Mouse (Mus musculus) intestine, embryonic 16.5 days (tissue): ENCODE data around the gene Atf7. TPM values are rescaled to one million over a fixed set of nuclear protein-coding genes. Genes with fewer than 3 reads are reported as not detected.

ENCODE experiments used
- ATAC-seq: fragments of 200-750 bp; cut with Nextera tagmentation; 2 replicates; pipeline ENCODE4 v1.8.0; 2017; ENCODE audit warnings: moderate TSS enrichment, moderate library complexity
- H3K27ac ChIP-seq: fragments of 300-500 bp; sonication (generic); 2 replicates; pipeline ENCODE4 v1.5.1; 2014; ENCODE audit warnings: mild to moderate bottlenecking, low read length
- H3K27me3 ChIP-seq: fragments of 300-500 bp; sonication (generic); replicated peaks from 2 replicates; pipeline ENCODE4 v1.6.1; 2014; ENCODE audit warnings: low read length, control low read depth, mixed read lengths; ENCODE audit not compliant: control insufficient read depth, insufficient read depth
- H3K36me3 ChIP-seq: fragments of 300-500 bp; sonication (generic); 2 replicates; pipeline ENCODE4 v1.6.1; 2014; ENCODE audit warnings: low read length, control low read depth; ENCODE audit not compliant: control insufficient read depth, insufficient read depth
- H3K4me1 ChIP-seq: fragments of 300-500 bp; sonication (generic); 2 replicates; pipeline ENCODE4 v1.6.1; 2014; ENCODE audit warnings: low read length, control low read depth, mixed read lengths; ENCODE audit not compliant: control insufficient read depth, insufficient read depth
- H3K4me2 ChIP-seq: fragments of 300-500 bp; sonication (generic); 2 replicates; pipeline ENCODE4 v1.6.1; 2014; ENCODE audit warnings: low read depth, low read length, control low read depth
- H3K4me3 ChIP-seq: fragments of 300-500 bp; sonication (generic); 2 replicates; pipeline ENCODE4 v1.5.1; 2014; ENCODE audit warnings: mild to moderate bottlenecking, low read length
- H3K9ac ChIP-seq: fragments of 300-500 bp; sonication (generic); 2 replicates; pipeline ENCODE4 v1.6.1; 2014; ENCODE audit warnings: low read depth, low read length
- H3K9me3 ChIP-seq: fragments of 300-500 bp; sonication (generic); 2 replicates; pipeline ENCODE4 v1.6.1; 2016; ENCODE audit warnings: low read length, control low read depth; ENCODE audit not compliant: control insufficient read depth
- WGBS: fragments of 180-500 bp; shearing (Covaris S2); extraction: QIAGEN DNeasy Blood & Tissue Kit; methylation state at CpG from one replicate; pipeline ENCODE4 v1.1.7; 2014; 5-methylcytosine and 5-hydroxymethylcytosine counted together
- polyA plus RNA-seq: library from polyadenylated mRNA; unstranded; fragments of >200 nt; fragmentation: Nextera tagmentation; extraction: Ambion mirVana; gene quantifications from 2 replicates; pipeline ENCODE4 v1.2.1, GENCODE M21; 2015

Gene Atf7
- polyA plus RNA-seq, 1 experiment from 2014 or later, result 21.9 TPM

- Histone ChIP-seq H3K4me3 (no peak overlapping the region), H3K9ac (no peak overlapping the region), H3K27ac (no peak overlapping the region), H3K4me1 (peaks cover 19% of the 10 kb centered on the region), H3K4me2 (no peak overlapping the region), H3K9me3 (no peaks in the 10 kb centered on the region), H3K27me3 (no peaks in the 10 kb centered on the region), H3K36me3 (peaks cover 7% of the 10 kb centered on the region; the same call in 1 of the 2 replicates)
- no peak for ATAC-seq
- 84% methylated on average over 3 of the region's 3 CpGs for WGBS
Measured at GRCm38 (mm10) chr15:102508336-102508735, 116.9 kb downstream of the Atf7 start.

- Histone ChIP-seq H3K4me3 (no peak overlapping the region), H3K9me3 (no peaks in the 10 kb centered on the region), H3K4me2 (no peak overlapping the region), H3K27me3 (no peaks in the 10 kb centered on the region), H3K9ac (no peak overlapping the region), H3K27ac (no peak overlapping the region), H3K4me1 (peaks cover 19% of the 10 kb centered on the region), H3K36me3 (peaks cover 7% of the 10 kb centered on the region; the same call in 1 of the 2 replicates)
- no peak for ATAC-seq
Measured at GRCm38 (mm10) chr15:102507561-102507960, 117.7 kb downstream of the Atf7 start.

GRCm38 (mm10) chr15:102506864-102507263 lies 118.4 kb downstream of the Atf7 start:
- H3K9me3 ChIP-seq, result no peaks in the 10 kb centered on the region
- no peak overlapping the region for H3K27ac ChIP-seq
- peaks cover 13% of the 10 kb centered on the region for H3K4me1 ChIP-seq
- H3K9ac ChIP-seq, result no peak overlapping the region
- no peak overlapping the region for H3K4me2 ChIP-seq
- 87% methylated on average over 1 of the region's 1 CpGs for WGBS
- no peak for ATAC-seq
- H3K4me3 ChIP-seq, result no peak overlapping the region
- H3K27me3 ChIP-seq, result no peaks in the 10 kb centered on the region
- H3K36me3 ChIP-seq, result peaks cover 7% of the 10 kb centered on the region; the same call in 1 of the 2 replicates

- Histone ChIP-seq H3K4me3 (no peak overlapping the region), H3K27ac (peak overlapping the region; percentile 30; the same call in 1 of the 2 replicates), H3K4me1 (peaks cover 13% of the 10 kb centered on the region), H3K4me2 (no peak overlapping the region), H3K27me3 (no peaks in the 10 kb centered on the region), H3K9me3 (no peaks in the 10 kb centered on the region), H3K36me3 (peaks cover 11% of the 10 kb centered on the region), H3K9ac (no peak overlapping the region)
- 19% methylated on average over 2 of the region's 2 CpGs for WGBS
- ATAC-seq, result no peak
Measured at GRCm38 (mm10) chr15:102506464-102506830, 118.8 kb downstream of the Atf7 start.

GRCm38 (mm10) chr15:102505770-102506463 lies 119.3 kb downstream of the Atf7 start:
- Histone ChIP-seq H3K27ac (peak overlapping the region; percentile 30; the same call in 1 of the 2 replicates), H3K4me2 (no peak overlapping the region), H3K4me1 (peaks cover 14% of the 10 kb centered on the region), H3K9me3 (no peaks in the 10 kb centered on the region), H3K4me3 (no peak overlapping the region), H3K9ac (no peak overlapping the region), H3K36me3 (peaks cover 16% of the 10 kb centered on the region), H3K27me3 (no peaks in the 10 kb centered on the region)
- WGBS, result 85% methylated on average over 9 of the region's 9 CpGs
- ATAC-seq, result no peak

- H3K9me3 ChIP-seq, result no peaks in the 10 kb centered on the region
- H3K27ac ChIP-seq, result no peak overlapping the region
- peaks cover 12% of the 10 kb centered on the region for H3K4me1 ChIP-seq
- no peak for ATAC-seq
- H3K27me3 ChIP-seq, result no peaks in the 10 kb centered on the region
- H3K4me3 ChIP-seq, result no peak overlapping the region
- no peak overlapping the region for H3K9ac ChIP-seq
- H3K36me3 ChIP-seq, result peaks cover 16% of the 10 kb centered on the region
- 68% methylated on average over 12 of the region's 12 CpGs for WGBS
- H3K4me2 ChIP-seq, result no peak overlapping the region
Measured at GRCm38 (mm10) chr15:102505073-102505769, 120.0 kb downstream of the Atf7 start.

GRCm38 (mm10) chr15:102503924-102504782 lies 121.1 kb downstream of the Atf7 start:
- peaks cover 16% of the 10 kb centered on the region for H3K36me3 ChIP-seq
- no peak for ATAC-seq

GRCm38 (mm10) chr15:102503447-102503846 lies 121.8 kb downstream of the Atf7 start, which contains the start of gene Gm10337:
Gm10337 (plus strand) TSS chr15:102503722.
- Histone ChIP-seq H3K9ac (no peak within 1 kb of the TSS), H3K4me2 (no peak within 1 kb of the TSS), H3K27me3 (no peaks in the 10 kb centered on the region), H3K4me1 (peaks cover 14% of the 10 kb centered on the region), H3K4me3 (no peak within 1 kb of the TSS), H3K9me3 (no peaks in the 10 kb centered on the region), H3K36me3 (peaks cover 16% of the 10 kb centered on the region), H3K27ac (peak within 1 kb of the TSS; percentile 35; the same call in 1 of the 2 replicates)
- no peak for ATAC-seq
- 82% methylated on average over 1 of the region's 1 CpGs for WGBS

More at GRCm38 (mm10) chr15:102503924-102504782, 121.1 kb downstream of the Atf7 start:
- H3K27ac ChIP-seq, result no peak overlapping the region
- H3K4me2 ChIP-seq, result no peak overlapping the region
- peaks cover 14% of the 10 kb centered on the region for H3K4me1 ChIP-seq
- no peak overlapping the region for H3K4me3 ChIP-seq
- no peak overlapping the region for H3K9ac ChIP-seq
- WGBS, result 85% methylated on average over 9 of the region's 9 CpGs
- no peaks in the 10 kb centered on the region for H3K9me3 ChIP-seq
- no peaks in the 10 kb centered on the region for H3K27me3 ChIP-seq

GRCm38 (mm10) chr15:102502254-102502840 lies 122.9 kb downstream of the Atf7 start:
- ATAC-seq, result peak; percentile 59
- peak overlapping the region; percentile 43 for H3K27ac ChIP-seq
- WGBS, result 59% methylated on average over 9 of the region's 9 CpGs

More at GRCm38 (mm10) chr15:102502254-102502840, 122.9 kb downstream of the Atf7 start:
- H3K4me2 ChIP-seq, result no peak overlapping the region
- H3K36me3 ChIP-seq, result peaks cover 16% of the 10 kb centered on the region
- H3K4me1 ChIP-seq, result peaks cover 14% of the 10 kb centered on the region
- no peaks in the 10 kb centered on the region for H3K27me3 ChIP-seq
- no peaks in the 10 kb centered on the region for H3K9me3 ChIP-seq
- no peak overlapping the region for H3K4me3 ChIP-seq
- no peak overlapping the region for H3K9ac ChIP-seq
